Mouse (Mus musculus) ES-CJ7 (cell line): ENCODE data around the gene Olfr1214.
"Not testable (repeated sequence)": the region's sequence is repeated elsewhere in the genome, so short reads cannot be mapped to it uniquely, and the experiment has no call there.

Experiments used
- DNase-seq: peaks from one replicate; pipeline ENCODE4 v3.0.0; 2011; ENCODE audit warnings: low read depth, low spot score

Olfr1214 gene

DNA sequence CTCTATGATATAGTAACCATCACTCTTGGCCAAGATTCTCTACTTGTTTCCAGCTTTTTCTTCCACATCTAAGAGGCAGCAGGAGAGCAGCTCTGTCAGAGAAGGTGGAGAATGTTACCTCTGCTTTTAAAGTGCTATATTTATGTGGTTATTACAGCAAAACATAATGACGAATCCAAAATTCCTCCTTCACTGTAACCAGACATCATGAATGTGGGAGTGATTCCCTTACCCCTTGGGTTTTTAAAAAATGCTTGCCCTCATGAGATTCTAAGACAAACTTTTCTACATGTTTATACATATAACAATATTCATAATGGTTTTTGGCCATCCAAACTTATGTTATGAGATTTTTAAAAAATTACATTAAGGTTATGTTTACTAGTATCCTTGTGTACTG lies at the start of gene Olfr1214:
Gene Olfr1214, minus strand, starts transcription at position 101 of the 400 bp plus-strand sequence.
- no peak for DNase-seq

DNA sequence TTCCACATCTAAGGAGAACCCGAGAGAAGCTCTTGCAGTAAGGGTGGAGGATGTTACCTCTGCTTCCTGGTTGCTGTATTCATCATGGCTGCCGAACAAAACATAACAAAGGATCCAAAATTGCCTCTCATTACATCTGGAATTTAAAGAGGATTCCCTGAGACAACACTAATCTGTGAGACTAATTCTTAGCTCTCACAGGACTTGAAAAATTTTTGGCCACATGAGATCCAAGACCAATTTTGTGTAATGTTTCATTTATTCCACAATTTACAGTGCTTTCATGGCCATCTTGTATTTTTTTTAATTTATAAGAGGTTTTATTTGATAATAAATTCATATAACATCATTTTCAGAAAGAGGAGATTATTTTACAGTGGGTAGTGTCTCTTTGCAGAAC lies 39.5 kb upstream of the Olfr1214 start, which contains the start of gene Olfr1217:
Gene Olfr1217, minus strand, starts transcription at position 101 of the 400 bp plus-strand sequence.
- no peak for DNase-seq

DNA sequence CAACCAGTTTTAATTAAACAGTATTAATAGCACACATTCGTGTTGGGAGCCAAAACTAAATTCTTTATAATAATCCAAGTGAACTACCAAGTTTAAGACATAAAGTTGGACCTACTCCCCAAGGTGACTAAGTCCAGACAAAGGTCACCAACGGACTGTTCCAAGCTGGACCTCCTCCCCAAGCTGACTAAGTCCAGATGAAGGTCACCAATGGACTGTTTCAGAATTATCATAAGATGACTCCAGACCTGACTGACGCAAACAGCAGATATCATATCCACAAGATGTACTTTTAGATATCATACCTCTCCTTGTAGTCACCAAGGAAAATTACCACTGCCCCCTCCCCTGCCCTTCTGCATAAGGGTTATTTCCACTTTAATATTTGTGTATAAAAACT lies 29.0 kb upstream of the Olfr1214 start:
- not testable (repeated sequence) for DNase-seq

DNA sequence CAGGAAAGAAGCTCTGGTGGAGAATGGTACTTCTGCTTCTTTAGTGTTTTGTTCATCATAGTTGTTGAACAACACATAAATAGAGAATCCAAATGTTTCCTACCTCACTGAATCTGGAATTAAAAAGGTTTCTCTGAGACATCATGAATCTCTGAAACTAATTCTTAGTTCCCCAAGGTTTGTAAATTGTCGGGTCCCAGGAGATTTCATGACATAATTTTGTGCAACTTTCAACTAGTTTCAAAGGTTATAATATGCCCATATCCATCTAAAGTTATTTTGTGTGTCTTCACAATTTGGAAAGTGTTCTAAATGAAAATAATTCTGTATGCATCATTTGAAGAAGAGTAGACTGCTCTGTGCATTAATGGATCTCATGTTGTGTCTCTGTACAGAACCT lies 25.8 kb upstream of the Olfr1214 start, which contains the start of gene Olfr1216:
Gene Olfr1216, minus strand, starts transcription at position 101 of the 400 bp plus-strand sequence.
- DNase-seq, result no peak

DNA sequence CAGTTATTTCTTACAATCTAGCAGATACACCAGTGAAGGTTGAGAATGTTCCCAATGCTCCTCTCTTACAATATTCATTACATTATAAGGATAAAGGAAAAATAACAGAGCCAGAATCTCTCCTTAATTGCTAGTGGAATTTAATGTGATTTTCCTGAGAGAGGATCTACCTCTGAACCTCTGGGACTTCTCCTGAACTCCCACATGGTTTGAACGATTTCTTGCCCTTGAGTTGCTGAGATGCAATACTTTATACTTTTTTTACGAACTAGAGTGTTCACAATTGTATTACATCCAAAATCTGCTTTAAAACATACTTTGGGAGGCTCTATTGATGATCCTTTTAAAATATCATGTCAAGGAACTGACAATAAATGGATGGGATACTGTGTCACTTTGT lies 14.4 kb upstream of the Olfr1214 start, which contains the start of gene Olfr1215:
Gene Olfr1215, minus strand, starts transcription at position 101 of the 400 bp plus-strand sequence.
- no peak for DNase-seq

DNA sequence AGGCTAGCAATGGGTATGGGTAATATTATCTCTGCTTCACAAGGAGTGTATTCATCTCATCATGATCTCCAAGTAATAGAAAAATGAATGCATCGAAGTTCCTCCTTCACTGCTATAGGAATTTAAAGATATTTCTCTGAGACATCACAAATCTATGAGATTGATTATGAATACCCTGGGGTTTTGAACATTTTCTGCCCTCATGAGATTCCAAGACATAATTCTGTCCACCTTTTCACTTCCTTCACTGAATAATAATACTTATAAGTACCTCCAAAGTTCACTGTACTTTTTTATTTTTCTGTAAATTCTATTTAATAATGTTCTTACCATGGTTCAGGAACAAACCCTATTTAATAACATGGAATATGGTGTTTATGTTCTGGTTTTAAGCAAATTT lies 12.3 kb downstream of the Olfr1214 start, which contains the start of gene Gm13762:
Gene Gm13762, minus strand, starts transcription at position 101 of the 400 bp plus-strand sequence.
- DNase-seq, result no peak

DNA sequence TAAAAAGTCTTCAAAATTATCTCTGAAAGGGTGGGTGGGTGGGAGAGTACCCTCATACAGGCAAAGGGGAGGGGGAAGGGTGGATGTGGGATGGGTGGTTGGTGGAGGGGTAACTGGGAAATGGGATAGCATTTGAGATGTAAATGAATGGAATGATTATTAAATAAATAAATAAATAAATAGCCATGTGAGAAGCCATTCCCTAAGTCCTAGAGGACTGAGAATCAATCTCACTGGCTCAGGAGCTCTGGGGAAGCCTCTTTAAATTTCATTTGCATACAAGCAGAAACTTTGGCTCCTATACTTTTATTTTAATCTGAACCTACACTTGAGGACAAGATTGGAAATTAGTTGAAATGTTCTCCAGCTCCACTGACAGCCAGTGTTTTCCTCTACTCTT lies 38.8 kb downstream of the Olfr1214 start, which contains the start of gene Olfr1212:
Gene Olfr1212, plus strand, starts transcription at position 301 of the 400 bp plus-strand sequence.
- DNase-seq, result no peak

DNA sequence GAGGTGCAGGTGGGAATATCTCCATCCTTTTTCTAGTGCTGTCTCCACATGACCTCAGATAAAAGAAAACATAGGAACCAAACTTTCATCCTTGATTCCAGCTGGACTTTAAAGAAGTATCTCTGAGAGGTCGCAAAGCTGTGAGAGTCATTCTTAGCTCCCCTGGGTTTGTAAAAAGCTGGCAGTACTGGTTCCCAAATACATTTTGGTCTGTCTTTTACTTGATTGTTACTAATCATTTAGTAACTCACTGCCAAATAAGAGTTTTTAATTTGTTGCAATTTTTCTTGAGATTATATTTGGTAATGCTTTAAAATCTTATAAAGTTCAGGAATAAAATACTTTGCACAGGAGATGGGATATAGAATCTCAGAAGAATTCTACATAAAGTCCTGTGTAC lies 54.4 kb downstream of the Olfr1214 start, which contains the start of gene Olfr1211:
Gene Olfr1211, minus strand, starts transcription at position 101 of the 400 bp plus-strand sequence.
- no peak for DNase-seq
